Mouse (Mus musculus) embryonic fibroblast, embryonic 13.5 days (primary cell): ENCODE measurements around the gene Prss53. TPM values are rescaled to one million over a fixed set of nuclear protein-coding genes. Genes with fewer than 3 reads are reported as not detected.

ENCODE experiments used
- H3K27ac ChIP-seq: 2 replicates; pipeline ENCODE4 v1.5.1; 2012; ENCODE audit warnings: low read length, control low read depth, inconsistent platforms; ENCODE audit not compliant: insufficient read depth
- H3K4me1 ChIP-seq: 2 replicates; pipeline ENCODE4 v1.6.1; 2011; ENCODE audit warnings: low read length; ENCODE audit not compliant: control insufficient read depth, insufficient read depth
- H3K4me3 ChIP-seq: 2 replicates; pipeline ENCODE4 v1.5.1; 2011; ENCODE audit warnings: mild to moderate bottlenecking, control low read depth, low read length; ENCODE audit not compliant: insufficient read depth
- CTCF ChIP-seq: IDR thresholded peaks from 2 replicates; pipeline ENCODE4 v1.5.1; 2011; ENCODE audit warnings: mild to moderate bottlenecking, control low read depth, low read length, moderate library complexity, borderline replicate concordance; ENCODE audit not compliant: insufficient read depth
- POLR2A ChIP-seq: IDR thresholded peaks from 2 replicates; pipeline ENCODE4 v1.6.1; 2011; ENCODE audit warnings: low read depth, mild to moderate bottlenecking, control low read depth, low read length, moderate library complexity
- polyA plus RNA-seq: library from polyadenylated mRNA; stranded (reverse); fragments of >200 nt; gene quantifications from 2 replicates; pipeline ENCODE4 v1.2.4, GENCODE M21; 2011; ENCODE audit warnings: low read depth; ENCODE audit not compliant: missing spikeins, insufficient read length

Gene Prss53
- polyA plus RNA-seq, 1 experiment, result 0.65 TPM

GRCm38 (mm10) chr7:127879301-127879700, 11.5 kb downstream of the Prss53 start:
- no peak overlapping the region for H3K27ac ChIP-seq
- peaks cover 3% of the 10 kb centered on the region; the same call in 1 of the 2 replicates for H3K4me1 ChIP-seq
- TF ChIP-seq POLR2A, result no peak
- TF ChIP-seq CTCF, result no peak
- H3K4me3 ChIP-seq, result no peak overlapping the region

DNA sequence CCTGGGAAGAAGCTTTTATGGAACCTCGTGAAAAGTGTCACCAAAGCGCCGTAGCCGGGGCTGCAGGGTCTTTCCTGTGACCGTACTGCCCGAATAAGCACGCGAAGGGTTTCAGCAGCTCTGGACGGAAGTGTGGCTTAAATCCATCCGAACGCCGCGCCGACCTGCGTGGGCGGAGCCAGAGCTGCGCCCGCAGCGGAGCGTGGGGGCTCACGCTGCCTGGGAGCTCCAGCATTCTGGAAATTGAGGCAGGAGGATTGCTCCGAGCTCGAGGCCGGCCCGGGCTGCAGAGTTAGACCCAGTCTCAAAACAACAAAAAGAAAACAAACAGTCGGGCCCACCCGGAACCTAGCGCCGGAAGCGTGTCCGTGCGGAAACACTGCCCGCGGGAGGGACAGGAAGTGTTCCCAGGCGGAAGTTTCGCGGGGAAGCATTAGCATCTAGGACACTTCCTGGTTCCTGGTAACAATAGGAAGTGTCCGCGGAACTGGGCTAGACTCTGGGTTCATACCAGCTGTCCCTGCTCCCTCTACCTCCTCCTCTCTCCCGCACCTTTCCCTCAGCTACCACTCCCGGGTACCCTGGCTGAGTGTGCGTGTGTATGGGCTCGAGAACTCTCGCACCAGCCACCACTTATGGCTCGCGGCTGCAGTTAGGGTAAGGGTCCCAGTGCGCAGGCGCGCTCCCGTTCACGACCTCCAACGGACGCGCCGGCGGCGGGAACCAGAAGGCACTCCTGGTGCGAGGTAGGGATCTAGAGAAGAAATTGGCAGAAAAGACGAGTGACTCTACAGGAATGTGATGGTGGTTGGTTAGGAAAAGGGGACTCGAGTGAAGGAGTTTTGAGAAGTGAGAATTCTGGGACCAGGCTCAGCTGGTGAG, 14.1 kb downstream of the Prss53 start, which contains the start of gene Zfp668:
Zfp668 (minus strand) TSS at position 362 of the 882 bp plus-strand sequence.
- Histone ChIP-seq H3K4me1 (peaks cover 3% of the 10 kb centered on the region; the same call in 1 of the 2 replicates), H3K4me3 (peak within 1 kb of the TSS; percentile 95)

DNA sequence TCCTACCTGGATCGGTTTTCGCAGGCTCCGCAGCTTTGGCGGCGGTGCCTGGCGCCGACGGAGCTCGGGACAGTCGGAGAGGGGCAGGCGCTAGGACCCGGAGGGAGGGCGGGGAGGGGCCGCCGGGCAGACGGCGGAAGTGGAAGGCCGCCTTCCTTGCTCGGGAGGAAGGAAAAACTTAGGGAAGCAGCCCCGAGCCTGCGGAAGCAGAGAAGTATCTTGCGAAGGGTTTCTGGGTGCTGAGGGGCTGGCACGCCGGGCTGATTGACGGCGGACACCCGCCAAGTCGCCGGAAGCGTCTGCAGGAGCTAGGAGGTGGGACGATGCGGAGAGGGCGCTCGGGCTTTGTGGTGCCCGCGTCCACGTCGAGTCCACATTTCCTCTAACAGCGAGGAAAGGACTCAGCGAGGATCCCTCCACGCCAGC, 14.7 kb downstream of the Prss53 start, which contains the start of gene Zfp646:
Zfp646 (plus strand) TSS at position 181 of the 426 bp plus-strand sequence.
- Histone ChIP-seq H3K27ac (peak within 1 kb of the TSS; percentile 86), H3K4me3 (peak within 1 kb of the TSS; percentile 95), H3K4me1 (peaks cover 3% of the 10 kb centered on the region; the same call in 1 of the 2 replicates)
- no peak for TF ChIP-seq CTCF
- no peak for TF ChIP-seq POLR2A

More for the DNA sequence above, 14.1 kb downstream of the Prss53 start, which contains the start of gene Zfp668:
- peak within 1 kb of the TSS; percentile 86 for H3K27ac ChIP-seq
- no peak for TF ChIP-seq CTCF
- peak; percentile 83 for TF ChIP-seq POLR2A

GRCm38 (mm10) chr7:127875627-127876001, 15.2 kb downstream of the Prss53 start:
- TF ChIP-seq CTCF (no peak), POLR2A (no peak; the same call in 1 of the 2 replicates)
- peak overlapping the region; percentile 86 for H3K27ac ChIP-seq
- H3K4me3 ChIP-seq, result peak overlapping the region; percentile 95
- peaks cover 3% of the 10 kb centered on the region; the same call in 1 of the 2 replicates for H3K4me1 ChIP-seq

- TF ChIP-seq POLR2A (0 out of 2 replicates have a peak, but pooled peaks have one; percentile 39), CTCF (no peak)
- peak overlapping the region; percentile 95 for H3K4me3 ChIP-seq
- peaks cover 4% of the 10 kb centered on the region; the same call in 1 of the 2 replicates for H3K4me1 ChIP-seq
- peak overlapping the region; percentile 86 for H3K27ac ChIP-seq
Observed at GRCm38 (mm10) chr7:127874812-127875626, 15.8 kb downstream of the Prss53 start.

GRCm38 (mm10) chr7:127870136-127870821, 20.5 kb downstream of the Prss53 start:
- H3K4me1 ChIP-seq, result 0 out of 2 replicates have a peak, but pooled peaks cover 9% of the 10 kb centered on the region
- H3K27ac ChIP-seq, result no peak overlapping the region; the same call in 1 of the 2 replicates
- no peak for TF ChIP-seq CTCF
- no peak for TF ChIP-seq POLR2A
- no peak overlapping the region for H3K4me3 ChIP-seq

GRCm38 (mm10) chr7:127869149-127869810, 21.5 kb downstream of the Prss53 start:
- TF ChIP-seq CTCF (no peak), POLR2A (no peak)
- Histone ChIP-seq H3K4me3 (no peak overlapping the region), H3K27ac (0 out of 2 replicates have a peak overlapping the region, but pooled peaks have one; percentile 24), H3K4me1 (0 out of 2 replicates have a peak, but pooled peaks cover 9% of the 10 kb centered on the region)

- TF ChIP-seq CTCF, result no peak
- TF ChIP-seq POLR2A, result no peak
Observed at GRCm38 (mm10) chr7:127867641-127868040, 23.1 kb downstream of the Prss53 start.

More at GRCm38 (mm10) chr7:127867641-127868040, 23.1 kb downstream of the Prss53 start:
- H3K4me1 ChIP-seq, result 0 out of 2 replicates have a peak, but pooled peaks cover 9% of the 10 kb centered on the region
- no peak overlapping the region for H3K4me3 ChIP-seq
- H3K27ac ChIP-seq, result no peak overlapping the region
